Mouse (Mus musculus): ENCODE results near the gene Zfyve1. TPM values are rescaled to one million over a fixed set of nuclear protein-coding genes. Genes with fewer than 3 reads are reported as not detected.
"Not testable (repeated sequence)": the region's sequence is repeated elsewhere in the genome, so short reads cannot be mapped to it uniquely, and the experiment has no call there.

Gene Zfyve1
- polyA plus RNA-seq, 1 experiment, result 35.0 TPM

DNA sequence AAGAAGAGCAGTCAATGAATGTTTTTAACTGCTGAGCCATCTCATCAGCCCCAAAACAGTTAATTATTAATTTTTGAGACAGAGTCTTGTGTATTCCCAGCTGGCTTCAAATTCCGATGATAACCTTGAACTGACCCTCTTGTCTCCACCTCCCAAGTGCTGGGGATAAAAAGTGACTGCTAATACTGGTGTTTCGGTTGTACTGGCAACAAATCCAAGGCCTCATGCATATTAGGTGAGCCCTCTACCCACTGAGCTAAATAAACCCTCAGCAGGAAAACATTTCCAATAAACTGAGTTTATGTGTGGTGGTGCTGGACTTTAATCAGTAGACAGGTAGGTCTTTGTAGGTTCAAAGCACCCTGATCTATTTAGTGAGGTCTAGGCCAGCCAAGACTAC lies 22.0 kb upstream of the Zfyve1 start:
- peaks cover 5% of the 10 kb centered on the region; the same call in 1 of the 2 replicates for H3K4me1 ChIP-seq (ENCODE audit: control insufficient read depth, insufficient read depth, low read length)
- H3K27ac ChIP-seq (ENCODE audit: insufficient read depth, low read depth, low read length), result no peak overlapping the region
- no peak overlapping the region for H3K4me3 ChIP-seq (ENCODE audit: insufficient read depth, low read length)
- TF ChIP-seq POLR2A (IDR thresholded peaks at IDR 0.05; ENCODE audit: borderline replicate concordance, low read depth, low read length) (no peak), CTCF (IDR thresholded peaks at IDR 0.05; ENCODE audit: low read depth, low read length) (no peak)

DNA sequence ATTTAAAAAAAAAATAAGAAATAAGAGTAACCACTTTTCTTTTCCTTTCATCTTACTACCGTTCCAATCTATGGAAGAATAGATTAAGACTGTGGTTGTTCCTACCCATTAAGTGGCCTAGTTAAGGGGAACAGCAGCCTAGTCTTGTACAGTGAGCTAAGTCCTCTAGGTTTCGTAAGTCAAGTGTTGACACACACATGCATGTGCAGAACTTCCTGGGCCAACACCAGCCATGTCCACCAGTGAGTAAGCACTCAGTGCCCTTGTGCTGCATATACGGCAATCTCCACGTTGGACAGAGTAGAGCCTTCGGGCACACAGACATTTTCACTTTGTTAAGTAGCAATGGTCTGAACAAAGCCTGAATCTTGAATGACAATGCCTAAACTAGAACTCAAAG lies 20.2 kb upstream of the Zfyve1 start:
- peaks cover 2% of the 10 kb centered on the region; the same call in 1 of the 2 replicates for H3K4me1 ChIP-seq (ENCODE audit: control insufficient read depth, insufficient read depth, low read length)
- no peak overlapping the region for H3K27ac ChIP-seq (ENCODE audit: insufficient read depth, low read depth, low read length)
- H3K4me3 ChIP-seq (ENCODE audit: insufficient read depth, low read length), result no peak overlapping the region
- TF ChIP-seq CTCF (IDR thresholded peaks at IDR 0.05; ENCODE audit: low read depth, low read length), result no peak
- no peak for TF ChIP-seq POLR2A (IDR thresholded peaks at IDR 0.05; ENCODE audit: borderline replicate concordance, low read depth, low read length)

GRCm38 (mm10) chr12:83606411-83606810 lies 9.4 kb upstream of the Zfyve1 start:
- not testable (repeated sequence) for H3K4me1 ChIP-seq (ENCODE audit: control insufficient read depth, insufficient read depth, low read length); H3K27ac ChIP-seq (ENCODE audit: insufficient read depth, low read depth, low read length); H3K4me3 ChIP-seq (ENCODE audit: insufficient read depth, low read length)

GRCm38 (mm10) chr12:83602285-83602684 lies 5.3 kb upstream of the Zfyve1 start:
- Histone ChIP-seq H3K4me1 (ENCODE audit: control insufficient read depth, insufficient read depth, low read length) (no peaks in the 10 kb centered on the region), H3K4me3 (ENCODE audit: insufficient read depth, low read length) (no peak overlapping the region), H3K27ac (ENCODE audit: insufficient read depth, low read depth, low read length) (no peak overlapping the region)
- no peak for TF ChIP-seq CTCF (IDR thresholded peaks at IDR 0.05; ENCODE audit: low read depth, low read length)
- TF ChIP-seq POLR2A (IDR thresholded peaks at IDR 0.05; ENCODE audit: borderline replicate concordance, low read depth, low read length), result no peak

- Histone ChIP-seq H3K4me1 (ENCODE audit: control insufficient read depth, insufficient read depth, low read length) (peaks cover 21% of the 10 kb centered on the region), H3K27ac (ENCODE audit: insufficient read depth, low read depth, low read length) (no peak overlapping the region), H3K4me3 (ENCODE audit: insufficient read depth, low read length) (no peak overlapping the region)
- no peak for TF ChIP-seq POLR2A (IDR thresholded peaks at IDR 0.05; ENCODE audit: borderline replicate concordance, low read depth, low read length)
- no peak for TF ChIP-seq CTCF (IDR thresholded peaks at IDR 0.05; ENCODE audit: low read depth, low read length)
Measured at GRCm38 (mm10) chr12:83597881-83598280, 859 bp upstream of the Zfyve1 start.

- no peak for TF ChIP-seq POLR2A (IDR thresholded peaks at IDR 0.05; ENCODE audit: borderline replicate concordance, low read depth, low read length)
- TF ChIP-seq CTCF (IDR thresholded peaks at IDR 0.05; ENCODE audit: low read depth, low read length), result no peak
- Histone ChIP-seq H3K27ac (ENCODE audit: insufficient read depth, low read depth, low read length) (peak overlapping the region; percentile 56), H3K4me3 (ENCODE audit: insufficient read depth, low read length) (peak overlapping the region; percentile 86), H3K4me1 (ENCODE audit: control insufficient read depth, insufficient read depth, low read length) (peaks cover 30% of the 10 kb centered on the region)
Measured at GRCm38 (mm10) chr12:83596191-83596954, 649 bp downstream of the Zfyve1 start.

GRCm38 (mm10) chr12:83594454-83595040 lies 2.5 kb downstream of the Zfyve1 start:
- H3K4me3 ChIP-seq (ENCODE audit: insufficient read depth, low read length), result no peak overlapping the region
- H3K4me1 ChIP-seq (ENCODE audit: control insufficient read depth, insufficient read depth, low read length), result peaks cover 32% of the 10 kb centered on the region
- TF ChIP-seq POLR2A (IDR thresholded peaks at IDR 0.05; ENCODE audit: borderline replicate concordance, low read depth, low read length) (no peak), CTCF (IDR thresholded peaks at IDR 0.05; ENCODE audit: low read depth, low read length) (no peak)
- H3K27ac ChIP-seq (ENCODE audit: insufficient read depth, low read depth, low read length), result no peak overlapping the region

DNA sequence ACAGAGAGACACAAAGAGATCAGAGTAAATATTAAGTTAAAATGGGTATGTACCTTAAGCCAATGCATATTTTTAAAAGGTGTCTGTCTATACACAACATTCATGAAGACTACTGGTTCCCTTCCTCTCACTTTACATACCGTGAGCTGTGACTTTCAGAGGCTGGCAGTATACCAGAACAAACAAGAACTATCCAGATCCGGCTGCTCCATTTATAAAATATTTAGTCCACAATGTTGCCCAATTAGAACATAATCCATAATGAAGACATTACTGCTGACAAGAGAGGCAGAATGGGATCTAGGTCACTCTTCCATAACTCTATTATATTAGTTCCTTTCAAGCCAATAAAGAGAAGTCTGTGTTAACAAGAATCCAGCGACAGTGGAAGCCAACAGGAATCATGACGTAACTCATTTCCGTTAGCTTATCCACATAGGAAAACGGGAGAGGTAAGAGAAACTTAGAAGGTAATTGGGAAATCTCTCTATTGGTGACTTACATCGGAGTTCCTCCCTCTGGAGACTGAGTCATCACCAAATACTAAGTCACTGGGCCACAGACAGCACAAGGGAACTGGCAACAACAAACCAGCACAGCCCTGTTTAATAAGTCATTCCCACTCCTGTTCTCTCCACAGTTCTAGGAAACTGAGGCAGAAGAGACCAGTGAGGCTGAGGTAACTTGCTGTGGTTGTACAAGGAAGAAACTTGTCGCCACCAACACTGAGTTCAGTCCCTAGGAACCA lies 5.1 kb downstream of the Zfyve1 start:
- peak overlapping the region; percentile 5; the same call in 1 of the 2 replicates for H3K27ac ChIP-seq (ENCODE audit: insufficient read depth, low read depth, low read length)
- no peak for TF ChIP-seq CTCF (IDR thresholded peaks at IDR 0.05; ENCODE audit: low read depth, low read length)
- no peak overlapping the region for H3K4me3 ChIP-seq (ENCODE audit: insufficient read depth, low read length)
- peaks cover 32% of the 10 kb centered on the region for H3K4me1 ChIP-seq (ENCODE audit: control insufficient read depth, insufficient read depth, low read length)

DNA sequence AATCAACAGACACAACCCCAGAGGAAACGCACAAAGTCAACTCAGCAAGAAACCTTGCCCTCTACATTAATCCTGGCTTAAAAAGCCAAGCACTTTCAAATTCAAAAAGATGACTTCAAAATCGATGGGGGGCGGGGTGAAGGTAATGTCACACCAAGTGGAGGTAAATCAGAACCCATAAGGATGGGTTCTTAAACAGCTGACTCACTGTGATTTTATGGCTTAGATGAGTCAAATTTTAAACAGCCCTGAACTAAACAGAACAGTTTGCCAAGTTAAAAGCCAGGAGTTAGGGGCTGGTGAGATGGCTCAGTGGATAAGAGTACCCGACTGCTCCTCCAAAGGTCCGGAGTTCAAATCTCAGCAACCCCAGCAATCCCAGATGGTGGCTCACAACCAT lies 10.4 kb downstream of the Zfyve1 start:
- TF ChIP-seq POLR2A (IDR thresholded peaks at IDR 0.05; ENCODE audit: borderline replicate concordance, low read depth, low read length) (no peak), CTCF (IDR thresholded peaks at IDR 0.05; ENCODE audit: low read depth, low read length) (no peak)
- Histone ChIP-seq H3K27ac (ENCODE audit: insufficient read depth, low read depth, low read length) (no peak overlapping the region), H3K4me3 (ENCODE audit: insufficient read depth, low read length) (no peak overlapping the region), H3K4me1 (ENCODE audit: control insufficient read depth, insufficient read depth, low read length) (peaks cover 6% of the 10 kb centered on the region)

- H3K4me3 ChIP-seq (ENCODE audit: insufficient read depth, low read length), result no peak overlapping the region
- no peak for TF ChIP-seq POLR2A (IDR thresholded peaks at IDR 0.05; ENCODE audit: borderline replicate concordance, low read depth, low read length)
- no peak for TF ChIP-seq CTCF (IDR thresholded peaks at IDR 0.05; ENCODE audit: low read depth, low read length)
- peaks cover 2% of the 10 kb centered on the region; the same call in 1 of the 2 replicates for H3K4me1 ChIP-seq (ENCODE audit: control insufficient read depth, insufficient read depth, low read length)
- H3K27ac ChIP-seq (ENCODE audit: insufficient read depth, low read depth, low read length), result no peak overlapping the region
Measured at GRCm38 (mm10) chr12:83582747-83583146, 14.3 kb downstream of the Zfyve1 start.

Data from bone marrow macrophage, adult 2 months (primary cell).